Mouse (Mus musculus): ENCODE measurements around the gene Actr10. TPM values are rescaled to one million over a fixed set of nuclear protein-coding genes. Genes with fewer than 3 reads are reported as not detected.

Actr10 gene
- total RNA-seq (2021): 100 to 1,000 TPM; 134 to 135 TPM
- long read RNA-seq, experiment 1, full-length matches to known transcripts: 36 of 36 reads
- long read RNA-seq, experiment 1, partial matches to known transcripts: 0 of 36 reads
- long read RNA-seq, experiment 1, other reads (novel, unspliced or antisense): 0 of 36 reads
- long read RNA-seq, experiment 2, full-length matches to known transcripts: 43 of 45 reads
- long read RNA-seq, experiment 2, partial matches to known transcripts: 0 of 45 reads
- long read RNA-seq, experiment 2, other reads (novel, unspliced or antisense): 2 of 45 reads

GRCm38 (mm10) chr12:70937571-70938384, at the start of gene Actr10:
Gene Actr10, plus strand, starts transcription at chr12:70937857.
- peak; percentile 88 to 93 for DNase-seq (ENCODE audit: low spot score in 2 of 2)

GRCm38 (mm10) chr12:70890405-70890804, 47.3 kb upstream of the Actr10 start:
- no peak for DNase-seq (ENCODE audit: low spot score in 2 of 2)

GRCm38 (mm10) chr12:70890874-70891470, 46.7 kb upstream of the Actr10 start:
- DNase-seq (ENCODE audit: low spot score in 2 of 2): no peak

- DNase-seq (ENCODE audit: low spot score in 2 of 2): no peak
These were observed 42.4 kb upstream of the Actr10 start for GRCm38 (mm10) chr12:70895275-70895674.

- no peak for DNase-seq (ENCODE audit: low spot score in 2 of 2)
These were observed 41.6 kb upstream of the Actr10 start for GRCm38 (mm10) chr12:70896068-70896467.

GRCm38 (mm10) chr12:70897434-70897833, 40.2 kb upstream of the Actr10 start:
- no peak for DNase-seq (ENCODE audit: low spot score in 2 of 2)

- DNase-seq (ENCODE audit: low spot score in 2 of 2): no peak
These were observed 39.2 kb upstream of the Actr10 start for GRCm38 (mm10) chr12:70898450-70898849.

- DNase-seq (ENCODE audit: low spot score in 2 of 2): no peak
These were observed 33.2 kb upstream of the Actr10 start for GRCm38 (mm10) chr12:70904471-70904870.

- DNase-seq (ENCODE audit: low spot score in 2 of 2): no peak
These were observed 30.8 kb upstream of the Actr10 start for GRCm38 (mm10) chr12:70906867-70907266.

- DNase-seq (ENCODE audit: low spot score in 2 of 2): no peak
These were observed 30.0 kb upstream of the Actr10 start for GRCm38 (mm10) chr12:70907651-70908050.

GRCm38 (mm10) chr12:70908076-70908475, 29.6 kb upstream of the Actr10 start:
- DNase-seq (ENCODE audit: low spot score in 2 of 2): no peak

- DNase-seq (ENCODE audit: low spot score in 2 of 2): peak; percentile 75 to 81
These were observed 27.4 kb upstream of the Actr10 start for GRCm38 (mm10) chr12:70910241-70910720.

GRCm38 (mm10) chr12:70911029-70911428, 26.6 kb upstream of the Actr10 start:
- peak; percentile 75 to 87 for DNase-seq (ENCODE audit: low spot score in 2 of 2)

- no peak for DNase-seq (ENCODE audit: low spot score in 2 of 2)
These were observed 25.8 kb upstream of the Actr10 start for GRCm38 (mm10) chr12:70911676-70912379.

- no peak for DNase-seq (ENCODE audit: low spot score in 2 of 2)
These were observed 24.2 kb upstream of the Actr10 start for GRCm38 (mm10) chr12:70913429-70913828.

- no peak for DNase-seq (ENCODE audit: low spot score in 2 of 2)
These were observed 23.3 kb upstream of the Actr10 start for GRCm38 (mm10) chr12:70914387-70914786.

- DNase-seq (ENCODE audit: low spot score in 2 of 2): no peak
These were observed 7.9 kb upstream of the Actr10 start for GRCm38 (mm10) chr12:70929781-70930180.

GRCm38 (mm10) chr12:70937150-70937549, 507 bp upstream of the Actr10 start:
- DNase-seq (ENCODE audit: low spot score in 2 of 2): no peak

GRCm38 (mm10) chr12:70940806-70941205, 3.1 kb downstream of the Actr10 start:
- DNase-seq (ENCODE audit: low spot score in 2 of 2): no peak

- no peak for DNase-seq (ENCODE audit: low spot score in 2 of 2)
These were observed 6.5 kb downstream of the Actr10 start for GRCm38 (mm10) chr12:70944181-70944580.

GRCm38 (mm10) chr12:70946585-70947256, 9.1 kb downstream of the Actr10 start:
- DNase-seq (ENCODE audit: low spot score in 2 of 2): no peak
